Mouse (Mus musculus): ENCODE measurements around the gene Dctn1. TPM values are rescaled to one million over a fixed set of nuclear protein-coding genes. Genes with fewer than 3 reads are reported as not detected.

Gene Dctn1
- polyA plus RNA-seq, 1 experiment from 2014 or later, result 75.1 TPM

DNA sequence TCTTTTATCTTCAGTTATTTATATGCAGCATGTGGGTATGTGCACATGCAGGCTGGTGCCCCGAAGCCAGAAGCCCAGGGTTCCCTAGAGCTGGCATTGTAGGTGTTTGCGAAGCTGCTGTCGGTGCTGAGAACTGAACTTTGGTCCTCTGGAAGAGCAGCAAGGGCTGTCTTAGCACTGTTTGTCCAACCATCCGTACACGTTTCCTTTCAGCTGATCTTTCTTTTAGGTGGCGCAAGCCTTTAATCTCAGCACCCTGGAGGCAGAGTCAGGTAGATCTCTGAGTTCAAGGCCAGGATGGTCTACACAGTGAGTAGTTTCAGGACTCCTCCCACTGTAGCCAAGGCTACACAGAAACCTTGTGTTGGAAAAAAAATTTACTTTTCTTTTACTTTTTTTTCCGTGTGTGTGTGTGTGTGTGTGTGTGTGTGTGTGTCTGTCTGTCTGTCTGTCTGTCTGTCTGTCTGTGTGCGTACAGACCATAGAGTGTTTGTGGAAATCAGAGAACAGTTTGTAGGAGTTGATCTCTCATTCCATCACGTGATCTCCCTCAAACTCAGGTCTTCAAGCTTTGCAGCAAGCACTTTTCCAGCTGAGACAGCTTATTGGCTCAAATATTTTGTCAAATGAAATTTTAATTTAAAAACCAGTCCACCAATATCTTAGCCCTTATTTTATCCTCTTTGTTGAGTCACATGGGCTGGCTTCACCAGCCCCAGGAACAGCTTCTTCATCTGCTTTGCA lies 33.4 kb upstream of the Dctn1 start:
- DNase-seq (ENCODE audit: low spot score) (no peak), ATAC-seq (ENCODE audit: low FRiP score) (no peak)
- no peaks in the 10 kb centered on the region for H3K27me3 ChIP-seq (ENCODE audit: control insufficient read depth, insufficient read depth, low read length)
- no peak overlapping the region for H3K4me3 ChIP-seq (ENCODE audit: low read depth, low read length)
- 88% methylated on average over 9 of the region's 9 CpGs for whole genome bisulfite sequencing
- no peak overlapping the region for H3K9ac ChIP-seq (ENCODE audit: low read depth, low read length)
- no peaks in the 10 kb centered on the region for H3K9me3 ChIP-seq (ENCODE audit: control insufficient read depth, low read length)
- H3K27ac ChIP-seq (ENCODE audit: low read depth, low read length), result no peak overlapping the region
- H3K4me2 ChIP-seq (replicated peaks; ENCODE audit: low read depth, low read length), result no peak overlapping the region
- H3K4me1 ChIP-seq (replicated peaks; ENCODE audit: control insufficient read depth, insufficient read depth, low read length), result peaks cover 6% of the 10 kb centered on the region; the same call in 1 of the 2 replicates
- H3K36me3 ChIP-seq (ENCODE audit: control insufficient read depth, insufficient read depth, low read length), result no peaks in the 10 kb centered on the region

DNA sequence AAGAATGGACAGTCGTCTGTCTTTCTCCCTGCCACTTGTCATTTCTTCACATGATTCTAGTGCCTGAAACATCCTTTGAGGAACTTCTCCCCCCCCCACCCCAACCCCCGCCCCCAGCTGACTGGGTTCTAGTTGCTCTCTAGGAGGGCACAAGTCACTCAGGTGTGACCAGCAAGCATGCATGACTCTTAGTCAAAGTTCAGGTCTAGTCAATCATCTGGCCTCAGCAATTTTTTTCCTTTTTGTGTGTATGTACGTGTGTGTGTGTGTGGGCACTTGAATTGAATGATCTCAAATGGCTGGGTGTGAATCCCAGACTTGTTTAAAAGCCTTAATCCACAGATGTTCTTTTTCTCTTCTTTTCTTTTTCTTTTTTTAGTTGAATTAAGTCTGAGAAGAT lies 31.5 kb upstream of the Dctn1 start:
- no peak overlapping the region for H3K4me2 ChIP-seq (replicated peaks; ENCODE audit: low read depth, low read length)
- H3K27ac ChIP-seq (ENCODE audit: low read depth, low read length), result no peak overlapping the region
- H3K36me3 ChIP-seq (ENCODE audit: control insufficient read depth, insufficient read depth, low read length), result no peaks in the 10 kb centered on the region

DNA sequence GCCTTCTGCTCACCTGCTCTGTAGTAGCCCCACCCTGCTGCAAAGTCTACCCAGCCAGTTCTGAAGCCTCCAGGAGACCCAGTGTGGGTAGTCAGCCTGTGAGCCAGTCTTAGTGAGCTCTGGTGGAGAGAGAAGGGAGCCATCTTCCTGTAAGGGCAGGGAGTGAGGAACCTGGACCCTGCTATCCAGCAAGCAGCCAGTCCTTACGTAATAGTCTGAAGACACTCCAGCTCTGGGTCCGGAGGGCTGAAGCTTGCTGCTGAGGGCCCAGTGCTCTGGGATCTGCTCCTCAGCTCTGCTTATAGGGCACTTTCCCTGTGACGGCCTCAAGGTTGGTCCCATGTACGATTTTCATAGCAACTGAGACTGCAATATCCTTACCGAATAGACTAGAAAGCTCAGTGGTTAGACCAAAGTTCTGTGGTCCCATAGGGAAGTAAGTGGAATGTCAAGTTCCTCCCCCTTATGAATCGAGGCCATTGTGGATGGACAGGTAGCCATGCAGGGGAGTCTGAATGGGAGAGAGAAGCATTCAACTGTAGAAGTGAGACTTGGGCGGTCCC lies 30.7 kb upstream of the Dctn1 start, which contains the start of gene Rtkn:
Gene Rtkn, plus strand, starts transcription at position 513 of the 563 bp plus-strand sequence.
- H3K27ac ChIP-seq (ENCODE audit: low read depth, low read length), result peak within 1 kb of the TSS; percentile 99; the same call in 1 of the 2 replicates
- ATAC-seq (ENCODE audit: low FRiP score) (no peak), DNase-seq (ENCODE audit: low spot score) (no peak)
- H3K4me3 ChIP-seq (ENCODE audit: low read depth, low read length), result peak within 1 kb of the TSS; percentile 62
- no peaks in the 10 kb centered on the region for H3K27me3 ChIP-seq (ENCODE audit: control insufficient read depth, insufficient read depth, low read length)
- H3K4me1 ChIP-seq (replicated peaks; ENCODE audit: control insufficient read depth, insufficient read depth, low read length), result peaks cover 9% of the 10 kb centered on the region; the same call in 1 of the 2 replicates
- H3K4me2 ChIP-seq (replicated peaks; ENCODE audit: low read depth, low read length), result peak within 1 kb of the TSS; percentile 87
- 59% methylated on average over 7 of the region's 7 CpGs for WGBS
- H3K36me3 ChIP-seq (ENCODE audit: control insufficient read depth, insufficient read depth, low read length), result no peaks in the 10 kb centered on the region
- H3K9ac ChIP-seq (ENCODE audit: low read depth, low read length), result peak within 1 kb of the TSS; percentile 53; the same call in 1 of the 2 replicates
- H3K9me3 ChIP-seq (ENCODE audit: control insufficient read depth, low read length), result no peaks in the 10 kb centered on the region

More for the DNA sequence above, 31.5 kb upstream of the Dctn1 start:
- no peak for DNase-seq (ENCODE audit: low spot score)
- Histone ChIP-seq H3K9ac (ENCODE audit: low read depth, low read length) (no peak overlapping the region), H3K27me3 (ENCODE audit: control insufficient read depth, insufficient read depth, low read length) (no peaks in the 10 kb centered on the region), H3K4me1 (replicated peaks; ENCODE audit: control insufficient read depth, insufficient read depth, low read length) (peaks cover 9% of the 10 kb centered on the region; the same call in 1 of the 2 replicates), H3K4me3 (ENCODE audit: low read depth, low read length) (no peak overlapping the region), H3K9me3 (ENCODE audit: control insufficient read depth, low read length) (no peaks in the 10 kb centered on the region)
- 68% methylated on average over 3 of the region's 3 CpGs for WGBS
- no peak for ATAC-seq (ENCODE audit: low FRiP score)

DNA sequence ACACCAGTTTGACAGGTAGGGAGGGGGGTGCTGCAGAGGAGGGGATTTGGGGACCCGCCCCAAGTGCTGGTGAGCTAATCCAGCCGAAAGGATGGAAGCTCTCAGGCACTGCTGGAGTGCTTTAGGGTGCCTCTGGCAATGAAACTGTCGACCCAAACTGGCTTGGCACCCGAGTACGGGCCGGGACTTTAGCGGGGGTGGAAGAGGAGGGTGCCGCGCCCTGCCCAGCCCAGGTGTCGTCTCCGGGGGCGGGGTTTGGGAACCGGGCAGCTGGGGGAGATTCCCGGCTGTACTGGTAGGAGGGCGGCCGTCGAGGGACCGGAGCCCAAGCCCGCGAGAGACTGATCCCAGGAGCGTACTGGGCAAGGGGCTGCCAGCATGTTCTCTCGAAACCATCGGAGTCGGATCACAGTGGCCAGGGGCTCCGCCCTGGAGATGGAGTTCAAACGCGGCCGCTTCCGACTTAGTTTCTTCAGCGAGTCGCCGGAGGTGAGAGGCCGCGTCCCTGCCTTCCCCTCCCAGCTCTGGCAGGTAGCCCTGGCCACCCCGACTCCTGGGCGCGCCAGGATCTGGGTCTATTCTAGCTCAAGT lies 30.1 kb upstream of the Dctn1 start:
- ATAC-seq (ENCODE audit: low FRiP score) (no peak), DNase-seq (ENCODE audit: low spot score) (peak; percentile 37)
- H3K4me1 ChIP-seq (replicated peaks; ENCODE audit: control insufficient read depth, insufficient read depth, low read length), result peaks cover 9% of the 10 kb centered on the region; the same call in 1 of the 2 replicates
- peak overlapping the region; percentile 62 for H3K4me3 ChIP-seq (ENCODE audit: low read depth, low read length)
- no peaks in the 10 kb centered on the region for H3K27me3 ChIP-seq (ENCODE audit: control insufficient read depth, insufficient read depth, low read length)
- no peaks in the 10 kb centered on the region for H3K9me3 ChIP-seq (ENCODE audit: control insufficient read depth, low read length)
- no peaks in the 10 kb centered on the region for H3K36me3 ChIP-seq (ENCODE audit: control insufficient read depth, insufficient read depth, low read length)
- peak overlapping the region; percentile 53; the same call in 1 of the 2 replicates for H3K9ac ChIP-seq (ENCODE audit: low read depth, low read length)
- H3K27ac ChIP-seq (ENCODE audit: low read depth, low read length), result no peak overlapping the region
- 6% methylated on average over 37 of the region's 37 CpGs for WGBS
- H3K4me2 ChIP-seq (replicated peaks; ENCODE audit: low read depth, low read length), result peak overlapping the region; percentile 87

DNA sequence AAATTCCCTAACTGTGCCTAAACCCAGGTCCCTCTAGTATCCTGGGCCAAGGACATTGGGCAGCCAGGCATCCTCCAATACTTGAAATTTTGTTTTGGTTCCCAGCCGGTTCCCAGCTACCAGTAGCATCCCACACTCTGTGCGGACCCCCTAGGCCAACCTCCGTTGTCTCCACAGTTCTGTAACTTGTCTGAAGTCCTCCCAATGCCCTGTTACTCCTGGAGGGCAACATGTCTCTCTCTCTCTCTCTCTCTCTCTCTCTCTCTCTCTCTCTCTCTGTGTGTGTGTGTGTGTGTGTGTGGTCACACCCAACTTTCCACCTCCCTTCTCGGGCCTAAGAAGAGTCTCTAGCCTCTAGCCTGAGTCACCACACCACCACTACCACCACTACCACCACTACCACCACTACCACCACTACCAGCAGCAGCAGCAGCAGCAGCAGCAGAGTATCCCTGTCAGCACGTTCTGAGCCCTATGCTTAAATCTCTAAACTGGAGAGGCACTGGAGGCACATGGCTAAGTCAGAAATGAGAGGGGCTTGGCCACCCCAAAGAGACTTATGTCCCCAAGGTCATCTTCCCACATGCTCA lies 29.3 kb upstream of the Dctn1 start:
- peak overlapping the region; percentile 99 for H3K27ac ChIP-seq (ENCODE audit: low read depth, low read length)
- no peaks in the 10 kb centered on the region; the same call in 1 of the 2 replicates for H3K27me3 ChIP-seq (ENCODE audit: control insufficient read depth, insufficient read depth, low read length)
- WGBS, result 15% methylated on average over 5 of the region's 5 CpGs
- H3K9ac ChIP-seq (ENCODE audit: low read depth, low read length), result peak overlapping the region; percentile 96
- peaks cover 9% of the 10 kb centered on the region; the same call in 1 of the 2 replicates for H3K4me1 ChIP-seq (replicated peaks; ENCODE audit: control insufficient read depth, insufficient read depth, low read length)
- H3K9me3 ChIP-seq (ENCODE audit: control insufficient read depth, low read length), result no peaks in the 10 kb centered on the region
- DNase-seq (ENCODE audit: low spot score), result no peak
- H3K4me3 ChIP-seq (ENCODE audit: low read depth, low read length), result peak overlapping the region; percentile 62
- ATAC-seq (ENCODE audit: low FRiP score), result no peak; the same call in 1 of the 2 replicates
- peak overlapping the region; percentile 87 for H3K4me2 ChIP-seq (replicated peaks; ENCODE audit: low read depth, low read length)
- no peaks in the 10 kb centered on the region for H3K36me3 ChIP-seq (ENCODE audit: control insufficient read depth, insufficient read depth, low read length)

DNA sequence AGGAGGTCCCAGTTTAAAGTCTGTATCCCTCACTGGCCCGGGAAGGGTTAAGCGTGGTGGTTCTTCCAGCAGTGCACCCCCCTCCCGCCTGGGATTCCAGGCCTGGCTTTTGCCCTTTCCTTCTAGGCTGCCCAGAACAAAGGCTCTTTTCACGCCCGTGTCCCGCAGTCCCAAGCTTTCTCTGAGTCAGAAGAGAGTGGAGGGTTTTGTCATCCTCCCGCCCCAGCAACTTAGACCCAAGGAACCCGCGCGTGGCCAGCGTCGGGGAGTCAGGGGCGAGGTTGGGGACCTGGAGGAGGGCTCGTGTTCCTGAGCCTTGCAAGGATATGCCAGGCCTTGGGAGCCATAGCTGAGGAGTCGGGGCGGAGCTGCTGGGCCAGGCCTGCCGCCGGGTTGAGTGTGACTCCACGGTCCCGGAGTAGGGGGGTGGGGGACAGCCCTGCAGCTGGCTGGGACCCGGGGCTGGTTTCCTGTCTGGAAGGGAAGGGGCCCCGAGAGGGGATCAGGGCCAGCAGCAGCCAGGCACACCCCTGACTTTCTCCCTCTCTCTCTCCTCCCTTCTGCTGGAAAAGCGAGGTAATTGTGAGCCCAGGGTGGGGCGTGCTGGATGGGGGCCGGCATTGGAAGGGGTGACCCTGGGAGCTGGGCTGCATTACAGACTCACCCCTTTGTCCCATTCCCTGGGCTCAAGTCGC lies 28.7 kb upstream of the Dctn1 start:
- Histone ChIP-seq H3K27me3 (ENCODE audit: control insufficient read depth, insufficient read depth, low read length) (no peaks in the 10 kb centered on the region; the same call in 1 of the 2 replicates), H3K4me1 (replicated peaks; ENCODE audit: control insufficient read depth, insufficient read depth, low read length) (peaks cover 12% of the 10 kb centered on the region), H3K36me3 (ENCODE audit: control insufficient read depth, insufficient read depth, low read length) (no peaks in the 10 kb centered on the region), H3K27ac (ENCODE audit: low read depth, low read length) (peak overlapping the region; percentile 99), H3K4me3 (ENCODE audit: low read depth, low read length) (peak overlapping the region; percentile 62), H3K4me2 (replicated peaks; ENCODE audit: low read depth, low read length) (peak overlapping the region; percentile 87), H3K9me3 (ENCODE audit: control insufficient read depth, low read length) (no peaks in the 10 kb centered on the region), H3K9ac (ENCODE audit: low read depth, low read length) (peak overlapping the region; percentile 96)
- peak; percentile 83 for ATAC-seq (ENCODE audit: low FRiP score)
- peak; percentile 89 for DNase-seq (ENCODE audit: low spot score)
- WGBS, result under 1% methylated on average over 26 of the region's 26 CpGs

DNA sequence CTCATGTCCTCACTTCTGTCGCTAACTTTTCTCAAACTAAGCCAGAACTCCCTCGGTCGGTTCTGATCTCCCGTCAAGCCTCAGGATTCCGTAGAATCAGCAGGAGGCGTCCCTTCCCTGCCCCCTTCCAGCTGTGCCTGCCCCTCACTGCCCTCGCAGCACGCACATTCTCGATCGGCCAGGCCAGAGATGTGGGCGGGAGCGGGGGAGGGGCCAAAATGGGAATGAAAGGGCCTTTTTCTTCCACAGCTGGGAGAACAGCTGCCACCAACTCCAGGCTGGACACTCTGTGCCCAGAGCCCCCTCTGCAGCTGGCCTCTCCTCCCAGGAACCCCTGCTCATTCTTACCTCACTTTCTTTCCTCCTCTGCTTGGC lies 28.2 kb upstream of the Dctn1 start:
- under 1% methylated on average over 12 of the region's 12 CpGs for WGBS
- peak; percentile 78 for ATAC-seq (ENCODE audit: low FRiP score)
- peaks cover 17% of the 10 kb centered on the region for H3K4me1 ChIP-seq (replicated peaks; ENCODE audit: control insufficient read depth, insufficient read depth, low read length)

DNA sequence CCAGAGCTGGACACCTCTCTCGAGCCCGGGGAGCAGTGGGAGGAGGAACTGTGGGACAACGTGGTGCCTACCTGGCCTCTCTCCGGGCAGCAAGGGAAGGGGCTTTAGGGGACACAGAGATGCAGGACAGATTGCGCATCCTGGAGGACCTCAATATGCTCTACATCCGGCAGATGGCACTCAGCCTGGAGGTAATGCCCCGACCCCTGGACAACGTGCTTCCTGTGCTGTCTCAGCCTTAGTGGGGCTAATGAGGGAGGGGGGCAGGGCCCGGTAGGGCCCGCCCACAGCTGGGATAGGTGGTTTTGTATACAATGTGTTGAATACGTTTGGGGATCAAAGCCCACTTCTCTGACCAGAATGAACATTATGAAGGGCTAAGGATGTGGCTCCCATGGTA lies 27.7 kb upstream of the Dctn1 start:
- WGBS, result 0% methylated on average over 11 of the region's 11 CpGs
- peaks cover 17% of the 10 kb centered on the region for H3K4me1 ChIP-seq (replicated peaks; ENCODE audit: control insufficient read depth, insufficient read depth, low read length)
- peak overlapping the region; percentile 62 for H3K4me3 ChIP-seq (ENCODE audit: low read depth, low read length)
- DNase-seq (ENCODE audit: low spot score) (peak; percentile 66), ATAC-seq (ENCODE audit: low FRiP score) (peak; percentile 60)
- peak overlapping the region; percentile 96 for H3K9ac ChIP-seq (ENCODE audit: low read depth, low read length)
- no peaks in the 10 kb centered on the region for H3K36me3 ChIP-seq (ENCODE audit: control insufficient read depth, insufficient read depth, low read length)
- H3K9me3 ChIP-seq (ENCODE audit: control insufficient read depth, low read length), result no peaks in the 10 kb centered on the region
- no peaks in the 10 kb centered on the region; the same call in 1 of the 2 replicates for H3K27me3 ChIP-seq (ENCODE audit: control insufficient read depth, insufficient read depth, low read length)
- peak overlapping the region; percentile 87 for H3K4me2 ChIP-seq (replicated peaks; ENCODE audit: low read depth, low read length)
- H3K27ac ChIP-seq (ENCODE audit: low read depth, low read length), result peak overlapping the region; percentile 99

More for the DNA sequence above, 28.2 kb upstream of the Dctn1 start:
- Histone ChIP-seq H3K36me3 (ENCODE audit: control insufficient read depth, insufficient read depth, low read length) (no peaks in the 10 kb centered on the region), H3K27ac (ENCODE audit: low read depth, low read length) (peak overlapping the region; percentile 99), H3K4me2 (replicated peaks; ENCODE audit: low read depth, low read length) (peak overlapping the region; percentile 87), H3K9me3 (ENCODE audit: control insufficient read depth, low read length) (no peaks in the 10 kb centered on the region), H3K27me3 (ENCODE audit: control insufficient read depth, insufficient read depth, low read length) (no peaks in the 10 kb centered on the region; the same call in 1 of the 2 replicates), H3K9ac (ENCODE audit: low read depth, low read length) (peak overlapping the region; percentile 96), H3K4me3 (ENCODE audit: low read depth, low read length) (peak overlapping the region; percentile 62)
- peak; percentile 92 for DNase-seq (ENCODE audit: low spot score)
